Mouse (Mus musculus) gastrocnemius, postnatal 4 days (tissue): ENCODE data around the gene Por. TPM values are rescaled to one million over a fixed set of nuclear protein-coding genes. Genes with fewer than 3 reads are reported as not detected.
A peak's percentile ranks its signal among the peaks of the same experiment; 100 is the strongest.

Source experiments
- DNase-seq, 2 experiments: peaks; one replicate each; pipeline ENCODE4 v3.0.0; 2021 to 2022; ENCODE audit warnings: low spot score in 2 of 2, mixed read lengths in 2 of 2
- total RNA-seq, 2 experiments: library from RNA; stranded (reverse); gene quantifications; 2 replicates each; pipeline ENCODE4 v1.2.3; 2021

Gene Por
- total RNA-seq, 2 experiments from 2014 or later, result 39.2 to 41.9 TPM

- DNase-seq, result no peak
These were observed 25.5 kb downstream of the Por start for GRCm38 (mm10) chr5:135695277-135695721.

DNA sequence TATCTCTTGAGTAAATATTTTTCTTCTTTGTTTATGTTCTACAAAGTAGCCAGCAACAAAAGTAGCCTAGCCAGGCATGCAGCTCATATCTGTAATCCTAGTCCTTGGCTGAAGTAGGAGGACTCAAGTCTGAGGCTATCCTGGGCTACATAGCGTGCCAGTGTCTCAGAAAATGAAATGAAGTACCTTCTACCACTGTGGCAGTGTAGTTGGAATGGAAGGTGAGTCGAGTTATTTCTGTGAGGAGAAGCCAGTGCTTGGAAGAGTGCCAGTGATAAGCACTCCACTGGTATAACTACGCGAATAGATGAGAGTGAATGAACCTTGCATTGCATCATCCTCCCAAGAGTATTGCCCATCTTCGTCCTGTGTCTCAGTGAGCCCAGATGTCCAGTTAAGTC is 27.9 kb downstream of the Por start:
- DNase-seq, result no peak

DNA sequence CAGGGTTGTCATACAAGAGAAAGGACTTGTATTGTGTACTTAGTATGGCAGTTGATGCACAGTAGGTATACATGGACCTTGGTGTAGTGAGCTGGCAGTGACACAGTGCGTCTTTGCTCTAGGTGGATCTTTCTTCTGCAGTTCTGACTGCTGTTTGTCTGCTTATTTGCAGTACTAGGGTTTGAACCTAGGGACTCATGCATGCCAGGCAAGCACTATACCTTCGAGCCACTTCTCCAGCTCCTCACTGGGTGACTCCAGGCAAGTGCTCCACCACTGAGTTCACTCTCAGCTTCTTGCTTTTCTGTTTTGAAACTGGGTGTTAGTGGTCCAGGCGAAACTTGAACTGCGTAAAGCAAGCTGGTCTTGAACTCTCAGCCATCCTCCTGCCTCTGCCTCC is 31.8 kb downstream of the Por start:
- no peak for DNase-seq

DNA sequence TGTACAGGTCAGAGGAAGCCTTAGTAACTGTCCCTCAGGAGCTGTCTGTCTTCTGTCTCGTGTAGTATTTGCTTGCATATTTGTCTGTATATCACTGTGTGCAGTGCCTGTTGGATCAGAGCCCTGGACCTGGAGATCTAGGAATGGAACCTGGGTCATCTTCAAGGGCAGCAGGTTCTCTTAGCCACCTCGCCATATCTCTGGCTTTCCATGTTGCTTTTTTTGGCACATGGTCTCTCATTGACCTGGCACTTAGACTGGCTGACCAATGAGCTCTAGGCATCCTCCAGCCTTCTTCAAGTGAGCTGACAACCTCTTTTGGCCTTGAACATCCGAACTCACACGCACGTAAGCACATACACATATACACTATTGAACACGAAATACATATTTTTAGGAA is 32.4 kb downstream of the Por start:
- no peak for DNase-seq

DNA sequence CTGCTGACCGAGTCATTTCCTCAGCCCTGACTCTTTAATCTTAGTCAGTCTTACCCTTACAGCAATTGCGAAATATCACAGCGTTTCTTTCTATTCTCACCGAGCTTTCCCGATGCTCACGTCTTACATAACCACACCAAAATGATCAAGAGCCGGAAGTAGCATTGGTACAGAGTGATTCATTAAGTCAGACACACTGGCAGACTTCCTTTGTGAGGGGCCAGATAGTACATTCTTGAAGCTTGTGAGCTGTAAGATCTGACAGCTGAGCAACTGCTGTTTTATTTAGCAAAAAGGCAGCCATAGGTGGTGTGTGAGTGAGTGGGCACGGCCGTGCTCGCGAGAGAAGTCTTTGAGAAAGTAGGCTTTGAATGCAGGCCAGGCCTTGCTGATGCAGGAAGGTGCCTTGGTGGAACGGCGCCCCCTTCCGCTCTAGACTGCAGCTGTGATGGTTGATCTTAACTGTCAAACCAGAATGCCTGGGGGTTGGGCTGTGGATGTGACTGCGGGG is 32.9 kb downstream of the Por start:
- DNase-seq, result no peak

GRCm38 (mm10) chr5:135703431-135703830 is 33.6 kb downstream of the Por start:
- DNase-seq, result no peak

- DNase-seq, result no peak
These were observed 35.5 kb downstream of the Por start for GRCm38 (mm10) chr5:135705383-135705782.

- DNase-seq, result no peak
These were observed 37.2 kb downstream of the Por start for GRCm38 (mm10) chr5:135707039-135707438.

GRCm38 (mm10) chr5:135707855-135708254 is 38.0 kb downstream of the Por start:
- no peak for DNase-seq

DNA sequence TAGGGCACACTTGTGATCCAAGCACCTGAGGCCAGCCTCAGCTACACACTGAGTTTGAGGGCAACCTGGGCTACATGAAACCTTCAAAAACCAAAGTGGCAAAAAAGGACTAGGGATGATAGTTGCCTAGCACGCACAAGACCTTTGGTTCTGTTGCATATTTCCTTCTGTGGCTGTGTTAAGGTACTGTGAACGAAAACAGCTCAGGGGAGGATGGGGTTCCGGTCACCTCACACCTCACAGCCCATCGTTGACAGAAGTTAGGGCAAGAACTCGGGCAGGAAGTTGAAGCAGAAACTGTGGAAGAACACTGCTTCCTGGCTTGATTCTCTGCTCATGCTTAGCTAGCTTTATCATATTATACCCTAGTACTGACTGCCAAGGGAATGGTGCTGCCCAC is 39.9 kb downstream of the Por start:
- DNase-seq, result no peak

- DNase-seq, result no peak
These were observed 40.9 kb downstream of the Por start for GRCm38 (mm10) chr5:135710599-135711214.

GRCm38 (mm10) chr5:135711582-135712355 is 41.9 kb downstream of the Por start:
- no peak for DNase-seq

- DNase-seq, result no peak
These were observed 43.0 kb downstream of the Por start for GRCm38 (mm10) chr5:135712803-135713202.

DNA sequence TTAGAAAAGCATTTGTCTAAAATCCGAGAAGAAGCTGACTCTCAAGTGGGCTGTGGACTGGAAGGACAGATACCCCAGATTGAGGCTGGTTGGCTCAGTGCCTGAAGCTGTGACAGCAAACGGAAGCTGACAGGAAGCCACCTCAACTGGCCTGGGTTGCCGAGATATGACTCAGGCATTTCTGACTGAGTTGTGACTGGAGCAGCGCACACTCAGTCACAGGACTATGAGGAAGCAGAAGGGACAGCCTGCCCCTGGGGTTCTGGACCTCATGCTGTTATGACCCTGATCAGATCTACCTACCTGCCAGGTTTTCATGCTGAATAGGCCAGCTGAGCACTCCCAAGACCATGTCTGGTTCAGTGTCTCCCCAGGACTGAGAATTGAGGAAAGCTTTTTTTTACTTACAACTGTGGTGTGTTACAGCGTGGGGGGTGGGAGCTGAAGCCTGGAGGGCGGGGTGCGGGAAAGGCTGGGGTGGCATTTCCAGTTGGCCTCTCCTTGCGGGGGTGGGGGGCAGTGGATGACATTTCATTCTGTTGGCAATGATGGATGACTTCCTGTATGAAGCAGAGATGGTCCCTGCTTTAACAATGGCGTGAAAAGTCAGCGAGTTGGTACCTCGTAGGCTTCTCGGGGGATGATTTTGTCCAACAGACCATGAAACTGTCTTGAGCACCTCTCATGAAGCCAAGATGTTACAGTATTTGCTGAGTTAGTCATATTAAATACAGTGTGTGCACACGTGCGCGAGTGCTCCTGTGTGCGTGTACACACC is 43.8 kb downstream of the Por start:
- peak in 1 of 2 experiments; percentile 50 for DNase-seq

- DNase-seq, result no peak
These were observed 45.8 kb downstream of the Por start for GRCm38 (mm10) chr5:135715624-135716023.

GRCm38 (mm10) chr5:135719586-135720120 is 49.8 kb downstream of the Por start:
- no peak for DNase-seq

GRCm38 (mm10) chr5:135720121-135720520 is 50.3 kb downstream of the Por start:
- no peak for DNase-seq

GRCm38 (mm10) chr5:135721076-135721475 is 51.2 kb downstream of the Por start:
- DNase-seq, result no peak

GRCm38 (mm10) chr5:135722121-135722520 is 52.3 kb downstream of the Por start:
- DNase-seq, result peak in 1 of 2 experiments; percentile 72

DNA sequence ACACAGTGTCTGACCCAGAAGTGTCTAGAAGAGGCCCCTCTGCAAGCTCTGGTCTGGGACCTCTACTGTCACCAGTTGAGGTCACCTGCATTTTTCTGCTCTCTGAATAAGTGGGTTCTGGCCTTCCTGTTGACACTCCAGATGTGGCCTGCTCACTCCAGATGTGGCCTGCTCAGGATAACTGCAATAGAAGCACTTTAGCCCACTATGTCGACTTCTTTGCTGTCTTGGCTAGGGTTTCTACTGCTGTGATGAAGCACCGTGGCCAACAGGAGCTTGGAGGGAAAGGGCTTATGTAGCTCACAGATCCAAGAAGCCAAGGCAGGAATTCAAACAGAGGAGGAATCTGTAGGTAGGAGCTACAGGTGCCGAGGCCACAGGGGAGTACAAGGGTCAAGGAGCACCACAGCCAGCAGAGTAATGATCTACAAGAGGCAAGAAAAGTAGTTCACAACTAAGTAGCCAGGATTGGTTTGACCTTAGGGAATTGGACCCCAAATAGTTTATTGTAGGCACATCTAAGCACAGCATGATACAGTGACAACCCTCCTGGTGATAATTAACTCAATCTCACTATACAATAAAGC is 53.4 kb downstream of the Por start:
- DNase-seq, result no peak
